Mouse (Mus musculus) spleen, adult 2 months (tissue): ENCODE measurements around the gene Phtf1.

Experiments used
- CTCF ChIP-seq: fragments of 200-500 bp; IDR thresholded peaks from 2 replicates; pipeline ENCODE4 v1.5.1; 2011; ENCODE audit warnings: mild to moderate bottlenecking, inconsistent platforms; ENCODE audit not compliant: insufficient read depth, insufficient read length, insufficient replicate concordance; ENCODE audit errors: extremely low read depth
- POLR2A ChIP-seq: fragments of 200-500 bp; IDR thresholded peaks from 2 replicates; pipeline ENCODE4 v1.6.1; 2011; ENCODE audit warnings: low read depth, low read length, inconsistent platforms

DNA sequence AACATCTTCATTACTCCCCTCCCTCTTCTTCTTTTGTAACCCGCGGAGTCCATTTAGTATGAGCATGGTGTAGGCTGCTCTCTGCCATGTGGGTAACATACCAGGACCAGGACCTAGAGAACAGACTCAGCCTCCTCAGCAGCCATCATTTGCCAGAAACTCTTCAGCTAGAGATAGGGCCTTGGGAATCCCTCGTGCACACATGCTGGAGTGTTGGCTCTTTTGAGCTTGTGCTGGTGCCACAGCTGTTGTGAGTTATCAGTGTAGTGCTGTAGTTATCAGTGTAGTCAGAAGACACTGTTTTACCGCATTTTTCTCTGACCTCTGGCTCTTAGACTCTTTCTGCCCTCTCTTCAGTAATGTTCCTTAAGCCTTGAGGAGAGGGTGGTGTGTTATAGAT is 21.4 kb downstream of the Phtf1 start:
- TF ChIP-seq CTCF (no peak), POLR2A (no peak)
